Mouse (Mus musculus) midbrain, embryonic 12.5 days (tissue): Measurements from ENCODE around the gene Nudcd2. TPM values are rescaled to one million over a fixed set of nuclear protein-coding genes. Genes with fewer than 3 reads are reported as not detected.
A peak's percentile ranks its signal among the peaks of the same experiment; 100 is the strongest.
"Not testable (repeated sequence)": the region's sequence is repeated elsewhere in the genome, so short reads cannot be mapped to it uniquely, and the experiment has no call there.

ENCODE experiments used
- ATAC-seq: fragments of 200-750 bp; cut with Nextera tagmentation; 2 replicates; pipeline ENCODE4 v1.8.0; 2017; ENCODE audit warnings: low read depth, moderate TSS enrichment, moderate library complexity; ENCODE audit not compliant: low FRiP score
- H3K27ac ChIP-seq: fragments of 300-500 bp; sonication (generic); replicated peaks from 2 replicates; pipeline ENCODE4 v1.5.1; 2016; ENCODE audit warnings: mild to moderate bottlenecking
- H3K27me3 ChIP-seq: fragments of 300-500 bp; sonication (generic); 2 replicates; pipeline ENCODE4 v1.6.1; 2016; ENCODE audit warnings: mild to moderate bottlenecking
- H3K36me3 ChIP-seq: fragments of 300-500 bp; sonication (generic); 2 replicates; pipeline ENCODE4 v1.6.1; 2016
- H3K4me1 ChIP-seq: fragments of 300-500 bp; sonication (generic); 2 replicates; pipeline ENCODE4 v1.6.1; 2016
- H3K4me2 ChIP-seq: fragments of 300-500 bp; sonication (generic); replicated peaks from 2 replicates; pipeline ENCODE4 v1.6.1; 2016; ENCODE audit warnings: mild to moderate bottlenecking, moderate library complexity
- H3K4me3 ChIP-seq: fragments of 300-500 bp; sonication (generic); 2 replicates; pipeline ENCODE4 v1.5.1; 2016; ENCODE audit warnings: mild to moderate bottlenecking
- H3K9ac ChIP-seq: fragments of 300-500 bp; sonication (generic); replicated peaks from 2 replicates; pipeline ENCODE4 v1.6.1; 2016; ENCODE audit warnings: mild to moderate bottlenecking, moderate library complexity
- H3K9me3 ChIP-seq: fragments of 300-500 bp; sonication (generic); 2 replicates; pipeline ENCODE4 v1.6.1; 2016; ENCODE audit warnings: mild to moderate bottlenecking
- WGBS: fragments of 180-500 bp; shearing (Covaris S2); methylation state at CpG from one replicate; pipeline ENCODE4 v1.1.7; 2016; 5-methylcytosine and 5-hydroxymethylcytosine counted together
- polyA plus RNA-seq: library from polyadenylated mRNA; unstranded; fragments of >200 nt; fragmentation: Nextera tagmentation; extraction: Ambion mirVana; gene quantifications from 2 replicates; pipeline ENCODE4 v1.2.1, GENCODE M21; 2016

Gene Nudcd2
- 136 and 143 TPM in 2 replicates for polyA plus RNA-seq

- Histone ChIP-seq H3K4me1 (peaks cover 30% of the 10 kb centered on the region), H3K9ac (peak within 1 kb of the TSS; percentile 93), H3K36me3 (peaks cover 25% of the 10 kb centered on the region), H3K27ac (peak within 1 kb of the TSS; percentile 71), H3K4me2 (peak within 1 kb of the TSS; percentile 82), H3K9me3 (no peaks in the 10 kb centered on the region), H3K4me3 (peak within 1 kb of the TSS; percentile 91), H3K27me3 (no peaks in the 10 kb centered on the region)
- peak; percentile 98 for ATAC-seq
- WGBS, result under 1% methylated on average over 52 of the region's 52 CpGs
These were observed at the start of gene Nudcd2, which contains the start of gene Hmmr for GRCm38 (mm10) chr11:40733339-40734174. TSS of gene Nudcd2 (plus strand) at chr11:40733667. TSS of gene Hmmr (minus strand) at chr11:40733422.

- Histone ChIP-seq H3K4me2 (0 out of 2 replicates have a peak overlapping the region, but pooled peaks have one; percentile 75), H3K27ac (no peak overlapping the region), H3K36me3 (peaks cover 20% of the 10 kb centered on the region), H3K9me3 (no peaks in the 10 kb centered on the region), H3K4me3 (no peak overlapping the region), H3K9ac (no peak overlapping the region), H3K4me1 (peaks cover 27% of the 10 kb centered on the region), H3K27me3 (no peaks in the 10 kb centered on the region)
- 77% methylated on average over 5 of the region's 5 CpGs for WGBS
- no peak for ATAC-seq
These were observed 42.9 kb upstream of the Nudcd2 start for GRCm38 (mm10) chr11:40690444-40691127.

GRCm38 (mm10) chr11:40692101-40692509 lies 41.4 kb upstream of the Nudcd2 start:
- Histone ChIP-seq H3K27me3 (no peaks in the 10 kb centered on the region), H3K4me3 (peak overlapping the region; percentile 82), H3K9me3 (no peaks in the 10 kb centered on the region), H3K4me2 (peak overlapping the region; percentile 75), H3K4me1 (peaks cover 27% of the 10 kb centered on the region), H3K36me3 (peaks cover 5% of the 10 kb centered on the region), H3K9ac (peak overlapping the region; percentile 73), H3K27ac (peak overlapping the region; percentile 73)
- under 1% methylated on average over 28 of the region's 28 CpGs for WGBS
- ATAC-seq, result peak; percentile 71

- Histone ChIP-seq H3K36me3 (no peaks in the 10 kb centered on the region), H3K9ac (peak overlapping the region; percentile 73), H3K27me3 (no peaks in the 10 kb centered on the region), H3K4me1 (peaks cover 27% of the 10 kb centered on the region), H3K4me2 (peak overlapping the region; percentile 75), H3K9me3 (no peaks in the 10 kb centered on the region), H3K27ac (peak overlapping the region; percentile 92), H3K4me3 (peak overlapping the region; percentile 82)
- under 1% methylated on average over 36 of the region's 36 CpGs for WGBS
- ATAC-seq, result peak; percentile 94
These were observed 40.7 kb upstream of the Nudcd2 start for GRCm38 (mm10) chr11:40692511-40693365.

- WGBS, result under 1% methylated on average over 16 of the region's 16 CpGs
- 0 out of 2 replicates have a peak, but pooled peaks have one; percentile 3 for ATAC-seq
- no peaks in the 10 kb centered on the region for H3K27me3 ChIP-seq
These were observed 40.0 kb upstream of the Nudcd2 start for GRCm38 (mm10) chr11:40693366-40693951.

GRCm38 (mm10) chr11:40694311-40695087 lies 39.0 kb upstream of the Nudcd2 start:
- peak; percentile 57 for ATAC-seq

More at GRCm38 (mm10) chr11:40693366-40693951, 40.0 kb upstream of the Nudcd2 start:
- H3K4me1 ChIP-seq, result peaks cover 27% of the 10 kb centered on the region
- no peaks in the 10 kb centered on the region for H3K9me3 ChIP-seq
- H3K4me2 ChIP-seq, result peak overlapping the region; percentile 75
- peak overlapping the region; percentile 92 for H3K27ac ChIP-seq
- H3K9ac ChIP-seq, result peak overlapping the region; percentile 70
- H3K4me3 ChIP-seq, result peak overlapping the region; percentile 82
- H3K36me3 ChIP-seq, result no peaks in the 10 kb centered on the region

GRCm38 (mm10) chr11:40695103-40695502 lies 38.4 kb upstream of the Nudcd2 start, which contains the start of gene Mat2b:
TSS of gene Mat2b (minus strand) at chr11:40695203.
- Histone ChIP-seq H3K9ac (peak within 1 kb of the TSS; percentile 70), H3K4me2 (peak within 1 kb of the TSS; percentile 75), H3K27ac (peak within 1 kb of the TSS; percentile 92), H3K9me3 (no peaks in the 10 kb centered on the region), H3K4me3 (peak within 1 kb of the TSS; percentile 82), H3K4me1 (peaks cover 27% of the 10 kb centered on the region), H3K36me3 (peaks cover 5% of the 10 kb centered on the region; the same call in 1 of the 2 replicates), H3K27me3 (no peaks in the 10 kb centered on the region)
- ATAC-seq, result no peak
- WGBS, result 87% methylated on average over 9 of the region's 9 CpGs

More at GRCm38 (mm10) chr11:40694311-40695087, 39.0 kb upstream of the Nudcd2 start:
- Histone ChIP-seq H3K4me3 (peak overlapping the region; percentile 82), H3K36me3 (no peaks in the 10 kb centered on the region), H3K27me3 (no peaks in the 10 kb centered on the region), H3K4me1 (peaks cover 27% of the 10 kb centered on the region), H3K9ac (peak overlapping the region; percentile 70), H3K9me3 (no peaks in the 10 kb centered on the region), H3K27ac (peak overlapping the region; percentile 92), H3K4me2 (peak overlapping the region; percentile 75)
- WGBS, result under 1% methylated on average over 31 of the region's 31 CpGs

- H3K36me3 ChIP-seq, result peaks cover 72% of the 10 kb centered on the region
- H3K4me2 ChIP-seq, ATAC-seq, H3K27ac ChIP-seq, H3K9me3 ChIP-seq, H3K27me3 ChIP-seq, H3K9ac ChIP-seq, H3K4me3 ChIP-seq, H3K4me1 ChIP-seq: not testable (repeated sequence)
- 89% methylated on average over 6 of the region's 6 CpGs for WGBS
These were observed 23.6 kb upstream of the Nudcd2 start for GRCm38 (mm10) chr11:40709899-40710298.

GRCm38 (mm10) chr11:40713858-40714257 lies 19.6 kb upstream of the Nudcd2 start:
- Histone ChIP-seq H3K27me3 (no peaks in the 10 kb centered on the region), H3K4me3 (no peak overlapping the region), H3K4me2 (no peak overlapping the region), H3K27ac (no peak overlapping the region), H3K4me1 (no peaks in the 10 kb centered on the region), H3K36me3 (peaks cover 79% of the 10 kb centered on the region), H3K9me3 (no peaks in the 10 kb centered on the region), H3K9ac (no peak overlapping the region)
- ATAC-seq, result no peak
- 89% methylated on average over 8 of the region's 8 CpGs for WGBS

GRCm38 (mm10) chr11:40715524-40715923 lies 17.9 kb upstream of the Nudcd2 start:
- Histone ChIP-seq H3K4me1 (no peaks in the 10 kb centered on the region), H3K4me2 (no peak overlapping the region), H3K36me3 (peaks cover 78% of the 10 kb centered on the region), H3K4me3 (no peak overlapping the region), H3K9ac (no peak overlapping the region), H3K27me3 (no peaks in the 10 kb centered on the region), H3K9me3 (no peaks in the 10 kb centered on the region), H3K27ac (no peak overlapping the region)
- no peak for ATAC-seq
- 97% methylated on average over 5 of the region's 5 CpGs for WGBS
